Mouse (Mus musculus): ENCODE measurements around the gene BC030499. TPM values are rescaled to one million over a fixed set of nuclear protein-coding genes. Genes with fewer than 3 reads are reported as not detected.

BC030499 gene
- polyA plus RNA-seq, 1 experiment = 2.6 TPM

GRCm38 (mm10) chr11:78278853-78279252 lies 11.8 kb upstream of the BC030499 start:
- WGBS = 88% methylated on average over 7 of the region's 7 CpGs
- no peaks in the 10 kb centered on the region for H3K4me1 ChIP-seq (ENCODE audit: control insufficient read depth, insufficient read depth, low read length)
- TF ChIP-seq CTCF (IDR thresholded peaks at IDR 0.05; ENCODE audit: borderline replicate concordance, insufficient read depth, low read depth, low read length) (no peak), POLR2A (IDR thresholded peaks at IDR 0.05; ENCODE audit: borderline replicate concordance, insufficient read depth, low read length) (no peak)
- no peak for DNase-seq
- no peaks in the 10 kb centered on the region for H3K27me3 ChIP-seq (ENCODE audit: control insufficient read depth, insufficient read depth, low read length)
- no peak overlapping the region for H3K4me3 ChIP-seq (replicated peaks; ENCODE audit: insufficient read depth, low read depth, low read length)
- H3K27ac ChIP-seq (ENCODE audit: insufficient read depth, low read length) = no peak overlapping the region

GRCm38 (mm10) chr11:78279586-78279985 lies 11.1 kb upstream of the BC030499 start:
- H3K27ac ChIP-seq (ENCODE audit: insufficient read depth, low read length) = no peak overlapping the region
- 72% methylated on average over 4 of the region's 4 CpGs for WGBS
- no peak for TF ChIP-seq CTCF (IDR thresholded peaks at IDR 0.05; ENCODE audit: borderline replicate concordance, insufficient read depth, low read depth, low read length)
- no peak overlapping the region for H3K4me3 ChIP-seq (replicated peaks; ENCODE audit: insufficient read depth, low read depth, low read length)
- no peaks in the 10 kb centered on the region for H3K27me3 ChIP-seq (ENCODE audit: control insufficient read depth, insufficient read depth, low read length)
- no peak for DNase-seq
- no peaks in the 10 kb centered on the region for H3K4me1 ChIP-seq (ENCODE audit: control insufficient read depth, insufficient read depth, low read length)

GRCm38 (mm10) chr11:78289146-78289763 lies 1.4 kb upstream of the BC030499 start:
- H3K4me1 ChIP-seq (ENCODE audit: control insufficient read depth, insufficient read depth, low read length) = no peaks in the 10 kb centered on the region
- H3K4me3 ChIP-seq (replicated peaks; ENCODE audit: insufficient read depth, low read depth, low read length) = no peak overlapping the region
- DNase-seq = no peak
- 85% methylated on average over 7 of the region's 7 CpGs for WGBS
- TF ChIP-seq CTCF (IDR thresholded peaks at IDR 0.05; ENCODE audit: borderline replicate concordance, insufficient read depth, low read depth, low read length) (no peak), POLR2A (IDR thresholded peaks at IDR 0.05; ENCODE audit: borderline replicate concordance, insufficient read depth, low read length) (no peak)
- no peak overlapping the region for H3K27ac ChIP-seq (ENCODE audit: insufficient read depth, low read length)
- no peaks in the 10 kb centered on the region for H3K27me3 ChIP-seq (ENCODE audit: control insufficient read depth, insufficient read depth, low read length)

- 94% methylated on average over 6 of the region's 6 CpGs for WGBS
- Histone ChIP-seq H3K4me3 (replicated peaks; ENCODE audit: insufficient read depth, low read depth, low read length) (no peak overlapping the region), H3K4me1 (ENCODE audit: control insufficient read depth, insufficient read depth, low read length) (no peaks in the 10 kb centered on the region), H3K27me3 (ENCODE audit: control insufficient read depth, insufficient read depth, low read length) (no peaks in the 10 kb centered on the region), H3K27ac (ENCODE audit: insufficient read depth, low read length) (no peak overlapping the region)
- TF ChIP-seq POLR2A (IDR thresholded peaks at IDR 0.05; ENCODE audit: borderline replicate concordance, insufficient read depth, low read length) (no peak), CTCF (IDR thresholded peaks at IDR 0.05; ENCODE audit: borderline replicate concordance, insufficient read depth, low read depth, low read length) (no peak)
- DNase-seq = no peak
Measured at GRCm38 (mm10) chr11:78294585-78294984, 3.9 kb downstream of the BC030499 start.

GRCm38 (mm10) chr11:78300917-78301316 lies 10.3 kb downstream of the BC030499 start:
- H3K27me3 ChIP-seq (ENCODE audit: control insufficient read depth, insufficient read depth, low read length) = no peaks in the 10 kb centered on the region
- no peak for DNase-seq
- TF ChIP-seq CTCF (IDR thresholded peaks at IDR 0.05; ENCODE audit: borderline replicate concordance, insufficient read depth, low read depth, low read length) (no peak), POLR2A (IDR thresholded peaks at IDR 0.05; ENCODE audit: borderline replicate concordance, insufficient read depth, low read length) (no peak)
- H3K4me1 ChIP-seq (ENCODE audit: control insufficient read depth, insufficient read depth, low read length) = no peaks in the 10 kb centered on the region
- peak overlapping the region; percentile 81 for H3K4me3 ChIP-seq (replicated peaks; ENCODE audit: insufficient read depth, low read depth, low read length)
- WGBS = 58% methylated on average over 7 of the region's 7 CpGs
- H3K27ac ChIP-seq (ENCODE audit: insufficient read depth, low read length) = no peak overlapping the region

GRCm38 (mm10) chr11:78301357-78302084 lies 10.9 kb downstream of the BC030499 start, which contains the start of gene Spag5:
Gene Spag5, plus strand, starts transcription at chr11:78301529.
- Histone ChIP-seq H3K4me1 (ENCODE audit: control insufficient read depth, insufficient read depth, low read length) (no peaks in the 10 kb centered on the region), H3K27me3 (ENCODE audit: control insufficient read depth, insufficient read depth, low read length) (no peaks in the 10 kb centered on the region), H3K4me3 (replicated peaks; ENCODE audit: insufficient read depth, low read depth, low read length) (peak within 1 kb of the TSS; percentile 81), H3K27ac (ENCODE audit: insufficient read depth, low read length) (no peak within 1 kb of the TSS)
- TF ChIP-seq CTCF (IDR thresholded peaks at IDR 0.05; ENCODE audit: borderline replicate concordance, insufficient read depth, low read depth, low read length) (no peak), POLR2A (IDR thresholded peaks at IDR 0.05; ENCODE audit: borderline replicate concordance, insufficient read depth, low read length) (0 out of 2 replicates have a peak, but pooled peaks have one; percentile 16)
- under 1% methylated on average over 49 of the region's 49 CpGs for WGBS
- peak; percentile 84 to 86 for DNase-seq

- H3K4me3 ChIP-seq (replicated peaks; ENCODE audit: insufficient read depth, low read depth, low read length) = no peak overlapping the region
- no peaks in the 10 kb centered on the region for H3K27me3 ChIP-seq (ENCODE audit: control insufficient read depth, insufficient read depth, low read length)
- H3K4me1 ChIP-seq (ENCODE audit: control insufficient read depth, insufficient read depth, low read length) = no peaks in the 10 kb centered on the region
- no peak for TF ChIP-seq CTCF (IDR thresholded peaks at IDR 0.05; ENCODE audit: borderline replicate concordance, insufficient read depth, low read depth, low read length)
- no peak for TF ChIP-seq POLR2A (IDR thresholded peaks at IDR 0.05; ENCODE audit: borderline replicate concordance, insufficient read depth, low read length)
- H3K27ac ChIP-seq (ENCODE audit: insufficient read depth, low read length) = no peak overlapping the region
- WGBS = 88% methylated on average over 4 of the region's 4 CpGs
- DNase-seq = no peak
Measured at GRCm38 (mm10) chr11:78305272-78305671, 14.6 kb downstream of the BC030499 start.

Measured in cerebellum, adult 2 months (tissue).